Mouse (Mus musculus) layer of hippocampus, adult 9-10 months (tissue): ENCODE results near the gene Vps26a.
"Not testable (repeated sequence)": the region's sequence is repeated elsewhere in the genome, so short reads cannot be mapped to it uniquely, and the experiment has no call there.

ENCODE experiments used
- DNase-seq: peaks from one replicate; pipeline ENCODE4 v3.0.0; 2022; ENCODE audit warnings: low spot score

Gene Vps26a

GRCm38 (mm10) chr10:62500916-62501615 is 14.5 kb upstream of the Vps26a start:
- DNase-seq, result no peak

GRCm38 (mm10) chr10:62500088-62500915 is 13.7 kb upstream of the Vps26a start:
- peak; percentile 74 for DNase-seq

- DNase-seq, result not testable (repeated sequence)
These were observed 5.1 kb upstream of the Vps26a start for GRCm38 (mm10) chr10:62491681-62492080.

GRCm38 (mm10) chr10:62488266-62488665 is 1.7 kb upstream of the Vps26a start:
- no peak for DNase-seq

- DNase-seq, result no peak
These were observed 575 bp downstream of the Vps26a start for GRCm38 (mm10) chr10:62485878-62486582.

GRCm38 (mm10) chr10:62481108-62481852 is 5.3 kb downstream of the Vps26a start:
- no peak for DNase-seq

- DNase-seq, result no peak
These were observed 9.6 kb downstream of the Vps26a start for GRCm38 (mm10) chr10:62476980-62477379.

GRCm38 (mm10) chr10:62474944-62475343 is 11.7 kb downstream of the Vps26a start:
- no peak for DNase-seq

- DNase-seq, result no peak
These were observed 15.5 kb downstream of the Vps26a start for GRCm38 (mm10) chr10:62471105-62471504.

- no peak for DNase-seq
These were observed 16.9 kb downstream of the Vps26a start for GRCm38 (mm10) chr10:62469736-62470135.

- no peak for DNase-seq
These were observed 25.3 kb downstream of the Vps26a start for GRCm38 (mm10) chr10:62461321-62461720.

GRCm38 (mm10) chr10:62452001-62452400 is 34.6 kb downstream of the Vps26a start:
- DNase-seq, result not testable (repeated sequence)

GRCm38 (mm10) chr10:62450280-62450640 is 36.3 kb downstream of the Vps26a start:
- no peak for DNase-seq

- DNase-seq, result peak; percentile 95
These were observed 37.0 kb downstream of the Vps26a start, which contains the start of the genes 4930507D05Rik and Supv3l1 for GRCm38 (mm10) chr10:62449364-62450279. Gene 4930507D05Rik, plus strand, starts transcription at chr10:62449489. Gene Supv3l1, minus strand, starts transcription at chr10:62449738.

GRCm38 (mm10) chr10:62430427-62430826 is 56.2 kb downstream of the Vps26a start:
- DNase-seq, result no peak

GRCm38 (mm10) chr10:62425081-62425871 is 61.3 kb downstream of the Vps26a start:
- DNase-seq, result no peak

- DNase-seq, result no peak
These were observed 64.3 kb downstream of the Vps26a start, which contains the start of gene Hkdc1 for GRCm38 (mm10) chr10:62422255-62422654. Gene Hkdc1, minus strand, starts transcription at chr10:62422491.

GRCm38 (mm10) chr10:62421127-62421526 is 65.5 kb downstream of the Vps26a start:
- no peak for DNase-seq

- no peak for DNase-seq
These were observed 66.2 kb downstream of the Vps26a start for GRCm38 (mm10) chr10:62420399-62420798.

- no peak for DNase-seq
These were observed 67.2 kb downstream of the Vps26a start for GRCm38 (mm10) chr10:62419422-62419821.
